Mouse (Mus musculus): ENCODE data around the gene Cnot8.

DNA sequence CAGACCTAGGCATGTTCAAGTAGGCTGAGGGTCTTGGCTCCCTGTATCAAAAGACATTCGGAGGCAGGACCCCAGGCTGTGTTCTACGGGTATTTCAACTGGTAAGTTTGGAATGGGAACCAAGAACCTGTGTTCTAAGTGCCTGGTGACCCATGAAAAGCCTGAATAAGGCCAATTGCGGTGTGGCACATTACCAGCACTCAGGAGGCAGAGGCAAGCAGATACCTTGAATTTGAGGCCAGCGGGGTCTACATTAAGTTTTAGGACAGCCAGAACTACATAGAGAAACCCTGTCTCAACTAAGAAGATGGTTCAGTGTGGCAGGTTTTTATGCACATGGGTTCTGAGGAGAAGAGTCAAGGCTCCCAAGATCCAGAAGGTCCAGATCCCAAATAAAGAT lies 38.9 kb upstream of the Cnot8 start:
- TF ChIP-seq CTCF (IDR thresholded peaks at IDR 0.05; ENCODE audit: borderline replicate concordance, extremely low read depth, insufficient read depth, insufficient read length) (no peak), POLR2A (IDR thresholded peaks at IDR 0.05; ENCODE audit: borderline replicate concordance, extremely low read depth, insufficient read depth, insufficient read length, poor library complexity, severe bottlenecking) (no peak)
